Mouse (Mus musculus) liver, adult 2 months (tissue): ENCODE measurements at regions not wholly inside any gene's neighbourhood (a gene's known extent, or its start where the extent isn't known, plus 50 kb on each side); places are given as distances from the start of the nearest gene placed in this dataset.

Source experiments
- DNase-seq: peaks from one replicate; pipeline ENCODE4 v3.0.0-alpha.2; 2011; ENCODE audit warnings: low read depth, low spot score; ENCODE audit errors: extremely low read depth
- H3K27ac ChIP-seq: fragments of 200-500 bp; replicated peaks from 2 replicates; pipeline ENCODE4 v1.5.1; 2012; ENCODE audit warnings: low read depth, mild to moderate bottlenecking, control low read depth, inconsistent platforms, low read length; ENCODE audit not compliant: insufficient read depth
- H3K27me3 ChIP-seq: fragments of 200-500 bp; 2 replicates; pipeline ENCODE4 v1.6.1; 2012; ENCODE audit warnings: mild to moderate bottlenecking, moderate library complexity, low read length, inconsistent platforms; ENCODE audit not compliant: control insufficient read depth, insufficient read depth
- H3K36me3 ChIP-seq: fragments of 200-500 bp; 2 replicates; pipeline ENCODE4 v1.6.1; 2012; ENCODE audit warnings: low read length, inconsistent platforms; ENCODE audit not compliant: control insufficient read depth, insufficient read depth
- H3K4me1 ChIP-seq: fragments of 200-500 bp; 2 replicates; pipeline ENCODE4 v1.6.1; 2011; ENCODE audit warnings: low read length; ENCODE audit not compliant: control insufficient read depth, insufficient read depth
- H3K4me3 ChIP-seq: fragments of 200-500 bp; 2 replicates; pipeline ENCODE4 v1.5.1; 2011; ENCODE audit warnings: low read depth, mild to moderate bottlenecking, control low read depth, low read length, moderate library complexity; ENCODE audit not compliant: insufficient read depth
- H3K79me2 ChIP-seq: fragments of 200-500 bp; 2 replicates; pipeline ENCODE4 v1.6.1; 2012; ENCODE audit warnings: inconsistent platforms, mild to moderate bottlenecking, low read length, moderate library complexity; ENCODE audit not compliant: control insufficient read depth, insufficient read depth
- H3K9ac ChIP-seq: fragments of 200-500 bp; 2 replicates; pipeline ENCODE4 v1.6.1; 2012; ENCODE audit warnings: low read depth, mild to moderate bottlenecking, control low read depth, inconsistent platforms, low read length
- CTCF ChIP-seq: fragments of 200-500 bp; IDR thresholded peaks from 2 replicates; pipeline ENCODE4 v1.5.1; 2011; ENCODE audit warnings: low read depth, low read length, control low read depth
- POLR2A ChIP-seq: fragments of 200-500 bp; IDR thresholded peaks from 2 replicates; pipeline ENCODE4 v1.6.1; 2011; ENCODE audit warnings: low read length, control low read depth; ENCODE audit not compliant: insufficient read depth; ENCODE audit errors: extremely low read depth
- WGBS: fragments of 180-500 bp; shearing (Covaris S2); methylation state at CpG from one replicate; pipeline ENCODE4 v1.1.7; 2018; 5-methylcytosine and 5-hydroxymethylcytosine counted together

GRCm38 (mm10) chr3:33918785-33919184 lies 74.7 kb upstream of the Ccdc39 start:
- Histone ChIP-seq H3K27ac (no peak overlapping the region), H3K9ac (no peak overlapping the region), H3K36me3 (no peaks in the 10 kb centered on the region), H3K4me1 (no peaks in the 10 kb centered on the region), H3K27me3 (no peaks in the 10 kb centered on the region), H3K79me2 (no peaks in the 10 kb centered on the region), H3K4me3 (no peak overlapping the region)
- TF ChIP-seq CTCF = peak; percentile 88
- no peak for TF ChIP-seq POLR2A
- 6% methylated on average over 10 of the region's 10 CpGs for WGBS
- peak; percentile 24 for DNase-seq

- WGBS = 85% methylated on average over 4 of the region's 4 CpGs
- Histone ChIP-seq H3K27me3 (no peaks in the 10 kb centered on the region), H3K36me3 (no peaks in the 10 kb centered on the region), H3K4me3 (no peak overlapping the region), H3K9ac (no peak overlapping the region), H3K4me1 (no peaks in the 10 kb centered on the region), H3K27ac (no peak overlapping the region), H3K79me2 (no peaks in the 10 kb centered on the region)
- DNase-seq = no peak
- TF ChIP-seq CTCF = no peak
- TF ChIP-seq POLR2A = no peak
Measured at GRCm38 (mm10) chr3:33925072-33925471, 81.0 kb upstream of the Ccdc39 start.

GRCm38 (mm10) chr3:33955064-33955463 lies 64.7 kb upstream of the Fxr1 start:
- H3K27me3 ChIP-seq = no peaks in the 10 kb centered on the region
- 9% methylated on average over 6 of the region's 6 CpGs for WGBS
- no peaks in the 10 kb centered on the region for H3K79me2 ChIP-seq
- no peak overlapping the region for H3K9ac ChIP-seq
- no peak overlapping the region for H3K27ac ChIP-seq
- no peaks in the 10 kb centered on the region for H3K36me3 ChIP-seq
- no peaks in the 10 kb centered on the region; the same call in 1 of the 2 replicates for H3K4me1 ChIP-seq
- TF ChIP-seq CTCF = no peak
- no peak for TF ChIP-seq POLR2A
- H3K4me3 ChIP-seq = no peak overlapping the region
- no peak for DNase-seq

- no peak overlapping the region for H3K4me3 ChIP-seq
- H3K79me2 ChIP-seq = no peaks in the 10 kb centered on the region
- no peaks in the 10 kb centered on the region for H3K36me3 ChIP-seq
- no peaks in the 10 kb centered on the region; the same call in 1 of the 2 replicates for H3K4me1 ChIP-seq
- H3K27ac ChIP-seq = no peak overlapping the region
- H3K9ac ChIP-seq = no peak overlapping the region
- WGBS = 1% methylated on average over 19 of the region's 19 CpGs
- DNase-seq = peak; percentile 64
- TF ChIP-seq CTCF = peak; percentile 77
- no peak for TF ChIP-seq POLR2A
- no peaks in the 10 kb centered on the region for H3K27me3 ChIP-seq
Measured at GRCm38 (mm10) chr3:33955854-33956624, 63.7 kb upstream of the Fxr1 start.

GRCm38 (mm10) chr3:33956625-33957023 lies 63.1 kb upstream of the Fxr1 start:
- H3K4me1 ChIP-seq = no peaks in the 10 kb centered on the region; the same call in 1 of the 2 replicates
- H3K4me3 ChIP-seq = no peak overlapping the region
- TF ChIP-seq CTCF (no peak), POLR2A (no peak)
- H3K36me3 ChIP-seq = no peaks in the 10 kb centered on the region
- H3K9ac ChIP-seq = no peak overlapping the region
- no peak for DNase-seq
- no peaks in the 10 kb centered on the region for H3K27me3 ChIP-seq
- no peak overlapping the region for H3K27ac ChIP-seq
- 35% methylated on average over 3 of the region's 3 CpGs for WGBS
- H3K79me2 ChIP-seq = no peaks in the 10 kb centered on the region

GRCm38 (mm10) chr3:33957676-33958075 lies 62.1 kb upstream of the Fxr1 start:
- TF ChIP-seq POLR2A (no peak), CTCF (no peak)
- Histone ChIP-seq H3K9ac (no peak overlapping the region), H3K27ac (no peak overlapping the region), H3K4me3 (no peak overlapping the region), H3K36me3 (no peaks in the 10 kb centered on the region), H3K4me1 (no peaks in the 10 kb centered on the region; the same call in 1 of the 2 replicates), H3K79me2 (no peaks in the 10 kb centered on the region), H3K27me3 (no peaks in the 10 kb centered on the region)
- 85% methylated on average over 10 of the region's 10 CpGs for WGBS
- no peak for DNase-seq
